Mouse (Mus musculus): ENCODE data around the gene Vmo1. TPM values are rescaled to one million over a fixed set of nuclear protein-coding genes. Genes with fewer than 3 reads are reported as not detected.

The Vmo1 gene
- polyA plus RNA-seq, 1 experiment from 2014 or later = 0.38 TPM

- no peaks in the 10 kb centered on the region for H3K27me3 ChIP-seq (ENCODE audit: insufficient read depth, low read length)
- no peak overlapping the region for H3K27ac ChIP-seq (ENCODE audit: low read depth)
- no peaks in the 10 kb centered on the region for H3K4me1 ChIP-seq (ENCODE audit: insufficient read depth)
- DNase-seq (no peak), ATAC-seq (ENCODE audit: insufficient read depth) (no peak)
- H3K4me2 ChIP-seq = no peak overlapping the region
- 58% methylated on average over 2 of the region's 2 CpGs for WGBS
- no peaks in the 10 kb centered on the region for H3K9me3 ChIP-seq (ENCODE audit: low read depth, low read length)
- no peak overlapping the region for H3K4me3 ChIP-seq (ENCODE audit: low read depth, low read length)
- no peak overlapping the region for H3K9ac ChIP-seq
- no peak for TF ChIP-seq CTCF (IDR thresholded peaks at IDR 0.05; ENCODE audit: low read depth)
- H3K36me3 ChIP-seq (ENCODE audit: insufficient read depth) = no peaks in the 10 kb centered on the region
These were observed 3.2 kb downstream of the Vmo1 start for GRCm38 (mm10) chr11:70511242-70511641.

- no peaks in the 10 kb centered on the region for H3K4me1 ChIP-seq (ENCODE audit: insufficient read depth)
- peak; percentile 78 for DNase-seq
- H3K27ac ChIP-seq (ENCODE audit: low read depth) = no peak overlapping the region
- ATAC-seq (ENCODE audit: insufficient read depth) = peak; percentile 62; the same call in 1 of the 2 replicates
- H3K4me3 ChIP-seq (ENCODE audit: low read depth, low read length) = no peak overlapping the region
- no peaks in the 10 kb centered on the region for H3K36me3 ChIP-seq (ENCODE audit: insufficient read depth)
- WGBS = 7% methylated on average over 19 of the region's 19 CpGs
- H3K4me2 ChIP-seq = peak overlapping the region; percentile 8; the same call in 1 of the 2 replicates
- H3K27me3 ChIP-seq (ENCODE audit: insufficient read depth, low read length) = no peaks in the 10 kb centered on the region
- H3K9me3 ChIP-seq (ENCODE audit: low read depth, low read length) = no peaks in the 10 kb centered on the region
- TF ChIP-seq CTCF (IDR thresholded peaks at IDR 0.05; ENCODE audit: low read depth) = peak; percentile 72
- H3K9ac ChIP-seq = no peak overlapping the region
These were observed 4.5 kb downstream of the Vmo1 start for GRCm38 (mm10) chr11:70509753-70510564.

- no peak for TF ChIP-seq CTCF (IDR thresholded peaks at IDR 0.05; ENCODE audit: low read depth)
- DNase-seq (no peak), ATAC-seq (ENCODE audit: insufficient read depth) (no peak)
- Histone ChIP-seq H3K4me3 (ENCODE audit: low read depth, low read length) (no peak overlapping the region), H3K4me1 (ENCODE audit: insufficient read depth) (no peaks in the 10 kb centered on the region), H3K4me2 (no peak overlapping the region), H3K27me3 (ENCODE audit: insufficient read depth, low read length) (no peaks in the 10 kb centered on the region), H3K36me3 (ENCODE audit: insufficient read depth) (no peaks in the 10 kb centered on the region), H3K27ac (ENCODE audit: low read depth) (no peak overlapping the region), H3K9me3 (ENCODE audit: low read depth, low read length) (no peaks in the 10 kb centered on the region), H3K9ac (no peak overlapping the region)
- 65% methylated on average over 7 of the region's 7 CpGs for WGBS
These were observed 7.4 kb downstream of the Vmo1 start for GRCm38 (mm10) chr11:70506962-70507515.

- Histone ChIP-seq H3K27ac (ENCODE audit: low read depth) (no peak overlapping the region), H3K4me1 (ENCODE audit: insufficient read depth) (no peaks in the 10 kb centered on the region), H3K9ac (no peak overlapping the region), H3K36me3 (ENCODE audit: insufficient read depth) (no peaks in the 10 kb centered on the region), H3K9me3 (ENCODE audit: low read depth, low read length) (no peaks in the 10 kb centered on the region), H3K27me3 (ENCODE audit: insufficient read depth, low read length) (no peaks in the 10 kb centered on the region), H3K4me3 (ENCODE audit: low read depth, low read length) (no peak overlapping the region), H3K4me2 (no peak overlapping the region)
- TF ChIP-seq CTCF (IDR thresholded peaks at IDR 0.05; ENCODE audit: low read depth) = peak; percentile 79
- ATAC-seq (ENCODE audit: insufficient read depth) = peak; percentile 44; the same call in 1 of the 2 replicates
- DNase-seq = peak; percentile 90
- 18% methylated on average over 4 of the region's 4 CpGs for WGBS
These were observed 8.0 kb downstream of the Vmo1 start for GRCm38 (mm10) chr11:70506385-70506784.

- Histone ChIP-seq H3K27me3 (ENCODE audit: insufficient read depth, low read length) (no peaks in the 10 kb centered on the region), H3K9ac (no peak within 1 kb of the TSS), H3K36me3 (ENCODE audit: insufficient read depth) (no peaks in the 10 kb centered on the region), H3K4me3 (ENCODE audit: low read depth, low read length) (no peak within 1 kb of the TSS), H3K4me1 (ENCODE audit: insufficient read depth) (no peaks in the 10 kb centered on the region), H3K9me3 (ENCODE audit: low read depth, low read length) (no peaks in the 10 kb centered on the region), H3K27ac (ENCODE audit: low read depth) (no peak within 1 kb of the TSS), H3K4me2 (no peak within 1 kb of the TSS)
- WGBS = 44% methylated on average over 9 of the region's 9 CpGs
- DNase-seq = no peak
- no peak for ATAC-seq (ENCODE audit: insufficient read depth)
- no peak for TF ChIP-seq CTCF (IDR thresholded peaks at IDR 0.05; ENCODE audit: low read depth)
These were observed 9.4 kb downstream of the Vmo1 start, which contains the start of gene Tm4sf5 for GRCm38 (mm10) chr11:70504970-70505369. Gene Tm4sf5 (plus strand): TSS chr11:70505244.

- no peaks in the 10 kb centered on the region for H3K9me3 ChIP-seq (ENCODE audit: low read depth, low read length)
- H3K27me3 ChIP-seq (ENCODE audit: insufficient read depth, low read length) = no peaks in the 10 kb centered on the region
- no peak overlapping the region for H3K4me2 ChIP-seq
- DNase-seq = no peak
- TF ChIP-seq CTCF (IDR thresholded peaks at IDR 0.05; ENCODE audit: low read depth) = no peak
- no peak overlapping the region for H3K4me3 ChIP-seq (ENCODE audit: low read depth, low read length)
- no peak overlapping the region for H3K27ac ChIP-seq (ENCODE audit: low read depth)
- 44% methylated on average over 3 of the region's 3 CpGs for WGBS
- ATAC-seq (ENCODE audit: insufficient read depth) = no peak
- no peaks in the 10 kb centered on the region for H3K4me1 ChIP-seq (ENCODE audit: insufficient read depth)
- H3K9ac ChIP-seq = no peak overlapping the region
- H3K36me3 ChIP-seq (ENCODE audit: insufficient read depth) = no peaks in the 10 kb centered on the region
These were observed 12.4 kb downstream of the Vmo1 start for GRCm38 (mm10) chr11:70502018-70502417.

GRCm38 (mm10) chr11:70500476-70500812 is 14.0 kb downstream of the Vmo1 start:
- Histone ChIP-seq H3K27ac (ENCODE audit: low read depth) (no peak overlapping the region), H3K9ac (no peak overlapping the region), H3K27me3 (ENCODE audit: insufficient read depth, low read length) (no peaks in the 10 kb centered on the region), H3K4me1 (ENCODE audit: insufficient read depth) (no peaks in the 10 kb centered on the region), H3K36me3 (ENCODE audit: insufficient read depth) (no peaks in the 10 kb centered on the region), H3K9me3 (ENCODE audit: low read depth, low read length) (no peaks in the 10 kb centered on the region), H3K4me2 (no peak overlapping the region), H3K4me3 (ENCODE audit: low read depth, low read length) (no peak overlapping the region)
- no peak for TF ChIP-seq CTCF (IDR thresholded peaks at IDR 0.05; ENCODE audit: low read depth)
- DNase-seq (no peak), ATAC-seq (ENCODE audit: insufficient read depth) (no peak)
- WGBS = 66% methylated on average over 1 of the region's 1 CpGs

Data from lung, embryonic 14.5 days (tissue).